Mouse (Mus musculus) inflammation-experienced regulatory T-cells, adult 16 weeks (primary cell): Measurements from ENCODE around the gene Stard10. TPM values are rescaled to one million over a fixed set of nuclear protein-coding genes. Genes with fewer than 3 reads are reported as not detected.

Experiments used
- polyA plus RNA-seq: library from polyadenylated mRNA; unstranded; fragments of 100-300 nt; shearing (Covaris generic); gene quantifications from one replicate; pipeline ENCODE4 v1.2.1, GENCODE M21; 2017

Gene Stard10
- 5.0 TPM for polyA plus RNA-seq

DNA sequence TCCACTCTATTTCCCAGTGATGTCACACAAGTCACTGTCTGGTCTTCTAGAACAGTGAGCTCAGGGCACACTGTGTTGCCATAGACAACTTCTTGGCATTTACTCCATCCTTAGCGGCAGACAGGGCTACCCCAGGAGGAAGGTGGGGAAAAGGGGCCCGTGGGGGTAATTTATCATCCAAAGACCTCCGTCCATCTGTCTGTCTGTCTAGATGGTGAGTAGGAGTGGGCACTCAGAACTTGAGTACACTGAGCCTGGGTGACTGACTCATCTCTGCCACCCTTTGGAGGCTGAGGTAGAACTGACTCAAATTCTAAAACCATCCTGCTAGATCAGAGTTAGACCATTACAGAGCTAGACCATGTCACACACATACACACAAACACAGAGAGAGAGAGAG is at the start of gene Stard10:
TSS of gene Stard10 (plus strand) at position 73 of the 400 bp plus-strand sequence.

DNA sequence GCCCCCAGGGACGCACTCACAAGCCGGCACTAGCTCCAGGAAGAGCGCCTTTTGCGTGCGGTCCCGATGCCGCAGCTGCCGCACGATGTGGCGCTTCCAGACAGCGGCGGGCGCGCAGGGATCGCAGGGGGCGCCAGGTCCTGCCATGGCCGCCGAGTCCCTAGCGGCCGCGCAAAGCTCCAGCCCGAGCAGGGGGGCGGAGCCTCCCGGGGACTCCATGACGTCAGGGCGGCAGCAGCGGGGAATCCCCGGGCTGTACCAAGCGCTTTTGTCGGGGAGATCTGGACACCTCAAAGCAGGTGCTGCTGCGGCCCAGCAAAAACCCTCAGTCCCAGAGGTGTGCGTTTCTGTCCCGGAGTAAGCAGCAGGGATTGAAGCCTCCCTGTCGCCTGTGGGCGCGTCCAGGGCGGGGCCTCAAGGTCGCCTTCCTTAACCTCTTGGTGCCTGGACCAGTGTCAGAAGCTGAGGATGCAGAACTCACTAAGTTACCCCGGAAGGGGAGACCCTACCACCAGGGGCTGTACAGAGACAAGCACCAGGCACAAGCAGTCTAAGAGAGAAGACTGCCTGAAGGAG is 14.9 kb upstream of the Stard10 start, which contains the start of gene Atg16l2:
TSS of gene Atg16l2 (minus strand) at position 371 of the 576 bp plus-strand sequence.

DNA sequence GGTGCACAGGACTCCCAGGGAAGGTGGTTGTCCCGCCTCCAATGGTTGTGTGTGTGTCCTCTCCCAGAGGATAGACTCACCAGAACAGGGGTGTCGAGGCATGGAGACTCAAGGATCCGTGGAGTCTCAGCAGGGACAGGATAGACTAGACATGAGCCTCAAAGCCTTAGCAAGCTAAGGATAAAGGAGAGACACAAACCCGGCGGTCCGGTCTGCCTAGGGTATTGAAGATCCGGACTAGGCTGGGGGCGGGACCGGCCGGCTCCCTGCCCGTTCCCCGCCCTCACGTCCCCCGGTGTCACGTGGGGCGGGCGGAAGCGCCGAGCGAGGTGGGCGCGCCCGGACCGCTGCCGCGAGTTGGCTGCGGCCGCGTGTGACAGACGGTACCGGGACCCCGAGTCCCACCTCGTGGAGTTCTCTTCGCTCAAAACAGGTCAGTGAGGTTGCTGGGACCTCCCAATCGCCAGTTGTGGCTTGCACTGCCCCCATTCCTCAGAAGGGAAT is 30.9 kb downstream of the Stard10 start, which contains the start of gene Arap1:
TSS of gene Arap1 (plus strand) at position 301 of the 504 bp plus-strand sequence.

Other genes starting within 250 kb of the Stard10 start
- gene Fchsd2, start 224.2 kb upstream of the Stard10 start, polyA plus RNA-seq, result 43.9 TPM
- gene Atg16l2, start 14.8 kb upstream of the Stard10 start, polyA plus RNA-seq, result 100.0 TPM
- gene Arap1, start 31.0 kb downstream of the Stard10 start, polyA plus RNA-seq, result 136 TPM
- 89.4 TPM for gene Gm45837, start 93.8 kb downstream of the Stard10 start, polyA plus RNA-seq
- gene Pde2a, start 104.6 kb downstream of the Stard10 start, polyA plus RNA-seq, result 58.9 TPM